Mouse (Mus musculus) heart, postnatal 14 days (tissue): Measurements from ENCODE around the gene Il22ra2. TPM values are rescaled to one million over a fixed set of nuclear protein-coding genes. Genes with fewer than 3 reads are reported as not detected.
A peak's percentile ranks its signal among the peaks of the same experiment; 100 is the strongest.
"Not testable (repeated sequence)": the region's sequence is repeated elsewhere in the genome, so short reads cannot be mapped to it uniquely, and the experiment has no call there.

Experiments
- DNase-seq, 2 experiments: peaks; one replicate each; pipeline ENCODE4 v3.0.0; 2021 to 2022
- intact Hi-C: fragments of 180-260 bp; cut with DNase I; formaldehyde crosslinking; loops from one replicate; pipeline ENCODE4 v1.15.1; 2025
- total RNA-seq, 2 experiments: library from RNA; stranded (reverse); gene quantifications; 2 replicates each; pipeline ENCODE4 v1.2.3; 2021

Gene Il22ra2
- total RNA-seq, 2 experiments from 2014 or later = not detected

- intact Hi-C loops = loop anchor here (2.0 to 5.0 kb wide), 2 partner anchors 93 to 107 kb away; no protein-coding TSS in a partner anchor
- no peak for DNase-seq
Observed at GRCm38 (mm10) chr10:19599331-19600092, 22.3 kb upstream of the Il22ra2 start.

GRCm38 (mm10) chr10:19600093-19600420, 21.7 kb upstream of the Il22ra2 start:
- no peak for DNase-seq
- intact Hi-C loops = no loop called here

GRCm38 (mm10) chr10:19601502-19601901, 20.3 kb upstream of the Il22ra2 start:
- intact Hi-C loops = not testable (repeated sequence)
- peak; percentile 33 to 53 for DNase-seq

- intact Hi-C loops = no loop called here
- no peak for DNase-seq
Observed at GRCm38 (mm10) chr10:19603231-19603630, 18.6 kb upstream of the Il22ra2 start.

- intact Hi-C loops = no loop called here
- no peak for DNase-seq
Observed at GRCm38 (mm10) chr10:19609125-19609524, 12.7 kb upstream of the Il22ra2 start.

GRCm38 (mm10) chr10:19611616-19612015, 10.2 kb upstream of the Il22ra2 start:
- no peak for DNase-seq
- intact Hi-C loops = no loop called here

- peak in 1 of 2 experiments; percentile 39 for DNase-seq
- intact Hi-C loops = no loop called here
Observed at GRCm38 (mm10) chr10:19613111-19613753, 8.6 kb upstream of the Il22ra2 start.

GRCm38 (mm10) chr10:19619736-19620135, 2.1 kb upstream of the Il22ra2 start:
- intact Hi-C loops = no loop called here
- no peak for DNase-seq

GRCm38 (mm10) chr10:19624617-19625016, 2.8 kb downstream of the Il22ra2 start:
- intact Hi-C loops = no loop called here
- DNase-seq = no peak

GRCm38 (mm10) chr10:19627342-19627741, 5.5 kb downstream of the Il22ra2 start:
- no peak for DNase-seq
- intact Hi-C loops = no loop called here

GRCm38 (mm10) chr10:19627748-19628147, 6.0 kb downstream of the Il22ra2 start:
- intact Hi-C loops = no loop called here
- peak in 1 of 2 experiments; percentile 31 for DNase-seq

GRCm38 (mm10) chr10:19631616-19632195, 9.9 kb downstream of the Il22ra2 start:
- intact Hi-C loops = no loop called here
- DNase-seq = no peak

GRCm38 (mm10) chr10:19638851-19639250, 17.1 kb downstream of the Il22ra2 start:
- intact Hi-C loops = no loop called here
- no peak for DNase-seq

- intact Hi-C loops = no loop called here
- DNase-seq = no peak
Observed at GRCm38 (mm10) chr10:19639630-19640029, 17.8 kb downstream of the Il22ra2 start.

GRCm38 (mm10) chr10:19645119-19645518, 23.3 kb downstream of the Il22ra2 start:
- intact Hi-C loops = no loop called here
- no peak for DNase-seq

- intact Hi-C loops = no loop called here
- DNase-seq = no peak
Observed at GRCm38 (mm10) chr10:19657426-19657825, 35.6 kb downstream of the Il22ra2 start.

GRCm38 (mm10) chr10:19659953-19660352, 38.2 kb downstream of the Il22ra2 start:
- intact Hi-C loops = no loop called here
- DNase-seq = no peak

GRCm38 (mm10) chr10:19668973-19669372, 47.2 kb downstream of the Il22ra2 start:
- no peak for DNase-seq
- intact Hi-C loops = no loop called here

GRCm38 (mm10) chr10:19672015-19672414, 50.2 kb downstream of the Il22ra2 start:
- intact Hi-C loops = loop anchor here (5.0 kb wide), 2 partner anchors 155 to 180 kb away; no protein-coding TSS in a partner anchor

GRCm38 (mm10) chr10:19673146-19673545, 51.3 kb downstream of the Il22ra2 start:
- DNase-seq = no peak
- intact Hi-C loops = loop anchor here (5.0 kb wide), 2 partner anchors 156 to 181 kb away; no protein-coding TSS in a partner anchor

More at GRCm38 (mm10) chr10:19672015-19672414, 50.2 kb downstream of the Il22ra2 start:
- no peak for DNase-seq
